Mouse (Mus musculus) midbrain, embryonic 11.5 days (tissue): ENCODE measurements around the gene Rbak. TPM values are rescaled to one million over a fixed set of nuclear protein-coding genes. Genes with fewer than 3 reads are reported as not detected.
"Not testable (repeated sequence)": the region's sequence is repeated elsewhere in the genome, so short reads cannot be mapped to it uniquely, and the experiment has no call there.

Experiments used
- ATAC-seq: fragments of 200-750 bp; cut with Nextera tagmentation; 2 replicates; pipeline ENCODE4 v1.8.0; 2017; ENCODE audit warnings: moderate TSS enrichment, moderate library complexity; ENCODE audit not compliant: low FRiP score
- DNase-seq: peaks from one replicate; pipeline ENCODE4 v3.0.0; 2015; ENCODE audit warnings: low spot score; ENCODE audit errors: missing footprints
- H3K27ac ChIP-seq: fragments of 300-500 bp; sonication (generic); 2 replicates; pipeline ENCODE4 v1.5.1; 2014; ENCODE audit warnings: low read depth, low read length
- H3K27me3 ChIP-seq: fragments of 300-500 bp; sonication (generic); 2 replicates; pipeline ENCODE4 v1.6.1; 2014; ENCODE audit warnings: mild to moderate bottlenecking, low read length, moderate library complexity, mixed read lengths; ENCODE audit not compliant: control insufficient read depth, insufficient read depth
- H3K36me3 ChIP-seq: fragments of 300-500 bp; sonication (generic); 2 replicates; pipeline ENCODE4 v1.6.1; 2014; ENCODE audit warnings: mild to moderate bottlenecking, low read length, moderate library complexity, mixed read lengths; ENCODE audit not compliant: control insufficient read depth, insufficient read depth
- H3K4me1 ChIP-seq: fragments of 300-500 bp; sonication (generic); 2 replicates; pipeline ENCODE4 v1.6.1; 2014; ENCODE audit warnings: low read length; ENCODE audit not compliant: control insufficient read depth, insufficient read depth
- H3K4me2 ChIP-seq: fragments of 300-500 bp; sonication (generic); 2 replicates; pipeline ENCODE4 v1.6.1; 2014; ENCODE audit warnings: mild to moderate bottlenecking, moderate library complexity
- H3K4me3 ChIP-seq: fragments of 300-500 bp; sonication (generic); 2 replicates; pipeline ENCODE4 v1.5.1; 2014; ENCODE audit warnings: low read depth, low read length
- H3K9ac ChIP-seq: fragments of 300-500 bp; sonication (generic); 2 replicates; pipeline ENCODE4 v1.6.1; 2014; ENCODE audit warnings: low read length
- H3K9me3 ChIP-seq: fragments of 300-500 bp; sonication (generic); 2 replicates; pipeline ENCODE4 v1.6.1; 2016; ENCODE audit warnings: low read length; ENCODE audit not compliant: control insufficient read depth
- WGBS: fragments of 180-500 bp; shearing (Covaris S2); extraction: QIAGEN DNeasy Blood & Tissue Kit; methylation state at CpG from one replicate; pipeline ENCODE4 v1.1.7; 2014; 5-methylcytosine and 5-hydroxymethylcytosine counted together
- polyA plus RNA-seq: library from polyadenylated mRNA; unstranded; fragments of >200 nt; fragmentation: Nextera tagmentation; extraction: Ambion mirVana; gene quantifications from 2 replicates; pipeline ENCODE4 v1.2.1, GENCODE M21; 2014

Rbak gene
- polyA plus RNA-seq, 1 experiment from 2014 or later: 10.8 TPM

DNA sequence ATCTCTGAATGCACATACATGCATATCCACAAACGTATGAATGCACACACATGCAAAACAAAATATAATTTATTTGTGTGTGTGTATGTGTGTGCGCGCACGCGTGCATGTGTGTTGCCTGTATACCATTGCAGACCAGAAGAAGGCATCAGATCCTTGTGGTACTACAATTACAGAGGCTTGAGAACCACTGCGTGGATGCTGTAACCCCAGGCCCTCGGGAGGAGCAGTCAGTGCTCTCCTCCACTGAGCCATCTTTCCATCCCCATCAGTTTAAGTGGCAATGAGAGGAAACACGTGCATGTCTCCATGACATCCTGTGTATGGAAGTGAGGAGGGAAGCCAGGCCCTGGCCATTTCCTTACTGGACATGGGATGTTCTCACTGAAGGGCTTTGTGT lies 12.2 kb upstream of the Rbak start:
- no peak for DNase-seq
- Histone ChIP-seq H3K4me3 (no peak overlapping the region), H3K9me3 (no peaks in the 10 kb centered on the region), H3K4me1 (no peaks in the 10 kb centered on the region), H3K36me3 (no peaks in the 10 kb centered on the region), H3K9ac (no peak overlapping the region), H3K27ac (no peak overlapping the region), H3K27me3 (no peaks in the 10 kb centered on the region), H3K4me2 (no peak overlapping the region)
- no peak for ATAC-seq
- 90% methylated on average over 8 of the region's 8 CpGs for WGBS

DNA sequence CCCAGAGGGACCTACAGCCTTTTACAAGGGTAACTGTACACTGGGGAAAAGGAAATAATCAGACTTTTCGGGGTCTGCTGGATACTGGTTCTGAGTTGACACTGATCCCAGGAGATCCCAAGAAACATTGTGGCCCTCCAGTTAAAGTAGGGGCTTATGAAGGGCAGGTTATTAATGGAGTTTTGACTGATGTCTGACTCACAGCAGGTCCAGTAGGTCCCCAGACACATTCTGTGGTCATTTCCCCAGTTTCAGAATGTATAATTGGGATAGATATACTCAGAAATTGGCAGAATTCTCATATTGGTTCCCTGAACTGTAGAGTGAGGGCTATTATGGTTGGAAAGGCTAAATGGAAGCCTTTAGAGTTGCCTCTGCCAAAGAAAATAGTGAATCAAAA lies 7.4 kb upstream of the Rbak start:
- DNase-seq, H3K9ac ChIP-seq, H3K36me3 ChIP-seq, H3K4me2 ChIP-seq, H3K27ac ChIP-seq, H3K4me1 ChIP-seq, H3K9me3 ChIP-seq, H3K27me3 ChIP-seq, H3K4me3 ChIP-seq, ATAC-seq: not testable (repeated sequence)
- no CpG with 5 or more reads among the region's 1 CpGs for WGBS

DNA sequence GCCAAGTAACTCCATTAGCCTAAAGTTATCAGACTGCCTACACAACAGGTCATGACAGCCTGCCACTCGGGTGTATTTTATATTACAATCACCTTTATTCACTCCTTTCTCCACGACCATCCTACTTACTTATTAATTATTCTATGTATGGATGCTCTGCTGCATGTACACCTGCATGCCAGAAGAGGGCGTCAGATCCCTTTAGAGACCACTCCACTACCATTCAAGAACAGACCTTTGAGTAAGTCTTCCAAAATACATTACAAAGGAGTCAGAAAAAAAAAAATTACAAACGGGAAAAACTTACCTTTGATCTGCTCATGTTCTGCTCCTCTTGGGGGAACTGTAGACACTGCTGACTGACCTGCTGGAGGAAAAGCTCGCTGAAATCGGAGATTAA lies 1.4 kb downstream of the Rbak start:
- WGBS: 39% methylated on average over 6 of the region's 6 CpGs
- no peak for ATAC-seq
- no peak overlapping the region for H3K27ac ChIP-seq
- H3K4me2 ChIP-seq: peak overlapping the region; percentile 80
- H3K27me3 ChIP-seq: no peaks in the 10 kb centered on the region
- H3K9me3 ChIP-seq: peaks cover 4% of the 10 kb centered on the region; the same call in 1 of the 2 replicates
- peak; percentile 87 for DNase-seq
- H3K9ac ChIP-seq: no peak overlapping the region
- H3K36me3 ChIP-seq: peaks cover 20% of the 10 kb centered on the region
- H3K4me1 ChIP-seq: peaks cover 10% of the 10 kb centered on the region
- H3K4me3 ChIP-seq: peak overlapping the region; percentile 68; the same call in 1 of the 2 replicates

DNA sequence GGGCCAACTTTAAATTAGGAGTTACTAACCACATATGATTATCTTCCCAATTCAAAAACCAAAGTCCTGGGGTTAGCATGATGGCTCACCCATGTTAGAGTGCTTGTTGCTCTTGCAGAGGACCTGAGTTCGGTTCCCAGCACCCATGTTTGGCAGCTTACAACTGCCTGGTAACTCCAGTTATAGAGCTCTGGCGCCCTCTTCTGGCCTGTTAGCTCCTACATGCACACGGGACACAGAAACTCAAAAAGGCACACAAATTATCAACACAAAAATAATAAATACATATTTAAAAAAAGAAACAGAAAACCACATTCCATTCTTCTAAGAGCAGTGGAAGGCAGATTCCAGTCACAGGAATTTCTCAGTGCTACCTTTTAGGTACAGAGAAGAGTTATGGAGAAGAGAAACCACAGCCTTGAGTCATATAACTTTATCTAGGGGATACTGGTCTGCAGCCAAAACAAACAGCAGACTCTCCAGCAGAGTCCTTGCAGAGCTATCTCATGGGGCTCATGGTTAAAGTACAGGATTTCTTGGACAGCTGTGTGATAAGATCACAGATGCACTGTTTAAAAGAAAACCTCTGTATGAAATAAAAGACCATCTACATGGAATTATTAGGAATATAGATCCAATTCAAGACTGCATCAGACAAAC lies 2.9 kb downstream of the Rbak start:
- H3K4me2 ChIP-seq: no peak overlapping the region
- H3K9ac ChIP-seq: no peak overlapping the region
- peaks cover 10% of the 10 kb centered on the region for H3K4me1 ChIP-seq
- no peak overlapping the region for H3K27ac ChIP-seq
- WGBS: 84% methylated on average over 3 of the region's 3 CpGs
- DNase-seq: no peak
- no peak for ATAC-seq
- peaks cover 6% of the 10 kb centered on the region; the same call in 1 of the 2 replicates for H3K9me3 ChIP-seq
- no peak overlapping the region for H3K4me3 ChIP-seq
- H3K27me3 ChIP-seq: no peaks in the 10 kb centered on the region
- H3K36me3 ChIP-seq: peaks cover 32% of the 10 kb centered on the region

DNA sequence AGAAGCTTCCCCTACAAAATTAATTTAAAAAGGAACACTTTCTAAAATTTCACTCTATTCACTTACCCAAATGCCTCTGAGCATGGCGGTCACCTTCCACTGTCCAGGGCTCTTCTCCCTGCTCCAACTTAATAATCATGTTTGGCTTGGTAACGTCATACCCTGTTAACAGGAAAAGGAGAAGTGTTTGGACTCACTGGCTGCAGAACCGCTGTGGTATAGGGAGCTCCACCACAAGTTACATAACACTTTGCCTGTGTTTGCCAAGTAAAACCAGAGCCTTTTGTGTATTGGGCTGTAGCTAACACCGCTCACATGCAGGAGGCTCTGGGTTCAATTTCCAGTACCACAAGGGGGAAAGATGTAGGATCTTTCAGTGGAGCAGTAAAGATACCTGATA lies 4.6 kb downstream of the Rbak start:
- peaks cover 10% of the 10 kb centered on the region for H3K4me1 ChIP-seq
- WGBS: over 99% methylated on average over 4 of the region's 4 CpGs
- no peak for DNase-seq
- no peak overlapping the region for H3K4me3 ChIP-seq
- no peak overlapping the region for H3K27ac ChIP-seq
- no peaks in the 10 kb centered on the region for H3K27me3 ChIP-seq
- no peak overlapping the region for H3K4me2 ChIP-seq
- ATAC-seq: no peak
- peaks cover 6% of the 10 kb centered on the region; the same call in 1 of the 2 replicates for H3K9me3 ChIP-seq
- peaks cover 39% of the 10 kb centered on the region for H3K36me3 ChIP-seq
- no peak overlapping the region for H3K9ac ChIP-seq

DNA sequence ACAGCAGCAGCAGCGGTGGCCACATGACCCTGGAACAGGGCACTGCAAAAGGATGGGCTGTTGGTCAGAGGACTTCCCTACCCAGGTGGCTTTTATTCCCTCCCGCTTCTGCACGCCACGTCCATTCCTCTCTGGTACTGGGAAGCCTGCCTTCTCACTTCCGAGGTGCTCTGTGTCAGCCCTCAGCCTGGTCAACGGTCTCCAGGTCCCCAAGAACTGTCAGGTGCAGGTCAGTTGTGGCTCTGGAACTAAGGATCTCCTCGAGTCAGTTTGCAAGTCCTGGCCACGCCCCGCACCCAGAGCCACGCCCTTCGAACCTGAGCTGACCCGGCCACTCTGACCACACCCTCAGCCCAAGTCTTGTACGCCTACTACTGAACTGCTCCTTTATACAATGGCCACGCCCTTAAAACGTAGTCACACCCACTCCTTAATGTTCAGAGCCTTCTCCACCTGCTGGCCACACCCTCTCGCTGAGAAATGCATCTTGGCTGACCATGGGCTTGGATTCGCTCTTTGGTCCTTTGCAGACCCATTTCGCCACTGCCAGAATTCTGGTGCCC lies 15.0 kb downstream of the Rbak start:
- WGBS: 16% methylated on average over 18 of the region's 18 CpGs
- no peak overlapping the region for H3K27ac ChIP-seq
- no peak overlapping the region for H3K9ac ChIP-seq
- no peaks in the 10 kb centered on the region for H3K4me1 ChIP-seq
- no peaks in the 10 kb centered on the region for H3K9me3 ChIP-seq
- DNase-seq (no peak), ATAC-seq (no peak)
- H3K4me2 ChIP-seq: no peak overlapping the region
- no peaks in the 10 kb centered on the region for H3K36me3 ChIP-seq
- H3K27me3 ChIP-seq: no peaks in the 10 kb centered on the region
- H3K4me3 ChIP-seq: no peak overlapping the region

DNA sequence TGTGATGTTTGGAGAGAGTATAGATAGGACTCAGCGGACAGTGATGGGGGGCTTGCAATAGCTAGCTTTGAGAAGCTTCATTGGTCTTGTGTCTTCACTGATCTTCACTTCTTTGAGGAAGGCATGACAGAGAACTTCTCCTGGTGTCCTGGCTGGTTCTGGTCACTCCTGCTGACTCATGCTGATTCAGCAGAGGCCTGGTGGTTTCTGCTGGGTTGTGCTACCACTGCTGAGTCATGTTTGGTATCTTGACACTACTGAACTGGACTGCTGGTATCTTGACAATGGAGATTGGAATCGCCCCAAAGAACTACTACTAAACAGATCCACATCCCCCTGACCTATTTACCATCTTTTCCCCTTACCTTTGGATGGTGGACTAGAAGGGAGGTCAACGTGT lies 25.0 kb downstream of the Rbak start:
- H3K36me3 ChIP-seq: no peaks in the 10 kb centered on the region
- peaks cover 15% of the 10 kb centered on the region for H3K27me3 ChIP-seq
- WGBS: 80% methylated on average over 3 of the region's 3 CpGs
- H3K9me3 ChIP-seq: no peaks in the 10 kb centered on the region
- H3K4me3 ChIP-seq: no peak overlapping the region
- no peaks in the 10 kb centered on the region for H3K4me1 ChIP-seq
- H3K27ac ChIP-seq: no peak overlapping the region
- DNase-seq (no peak), ATAC-seq (no peak)
- no peak overlapping the region for H3K9ac ChIP-seq
- H3K4me2 ChIP-seq: no peak overlapping the region

DNA sequence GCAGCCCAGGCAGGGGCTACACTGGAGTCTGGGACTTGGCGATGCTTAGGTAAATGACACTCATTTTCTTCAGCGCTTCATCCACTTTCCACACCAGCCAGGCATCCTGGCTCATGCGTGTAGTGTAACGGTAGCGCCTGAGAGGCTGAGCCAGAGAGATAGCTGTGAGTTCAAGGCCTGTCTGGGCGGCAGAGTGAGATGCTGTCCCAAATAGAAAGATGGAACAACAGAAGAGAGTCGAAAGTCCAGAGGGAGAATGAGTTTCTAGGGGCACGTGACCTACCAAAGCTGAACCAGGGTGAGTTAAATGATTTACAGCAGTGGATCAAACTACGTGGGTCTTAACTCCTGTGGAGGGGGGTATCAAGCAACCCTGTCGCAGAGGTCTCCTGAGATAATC lies 26.8 kb downstream of the Rbak start:
- H3K27me3 ChIP-seq: peaks cover 15% of the 10 kb centered on the region
- no peak overlapping the region for H3K4me3 ChIP-seq
- no peak for ATAC-seq
- H3K27ac ChIP-seq: no peak overlapping the region
- no peaks in the 10 kb centered on the region; the same call in 1 of the 2 replicates for H3K9me3 ChIP-seq
- no peak for DNase-seq
- no peak overlapping the region for H3K9ac ChIP-seq
- 90% methylated on average over 10 of the region's 10 CpGs for WGBS
- no peak overlapping the region for H3K4me2 ChIP-seq
- H3K4me1 ChIP-seq: no peaks in the 10 kb centered on the region
- H3K36me3 ChIP-seq: no peaks in the 10 kb centered on the region

DNA sequence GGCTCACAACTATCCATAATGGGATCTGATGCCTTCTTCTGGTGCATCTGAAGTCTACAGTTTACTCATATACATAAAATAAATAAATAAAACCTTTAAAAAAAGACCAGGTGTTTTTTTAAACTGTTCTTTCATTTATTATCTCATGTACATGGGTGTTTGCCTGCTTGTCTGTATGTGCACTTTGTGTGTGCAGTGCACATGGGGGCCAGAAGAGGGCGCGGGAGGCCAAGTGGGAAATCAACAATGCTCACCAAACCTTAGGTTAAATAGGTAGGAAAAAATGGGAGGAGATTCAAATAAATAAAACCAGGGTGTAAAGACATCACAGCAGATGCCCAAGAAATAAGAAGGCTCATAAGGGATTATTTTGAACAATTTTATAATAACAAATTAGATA lies 30.5 kb downstream of the Rbak start:
- Histone ChIP-seq H3K4me1 (no peaks in the 10 kb centered on the region), H3K36me3 (no peaks in the 10 kb centered on the region), H3K4me2 (no peak overlapping the region), H3K9me3 (no peaks in the 10 kb centered on the region; the same call in 1 of the 2 replicates), H3K27ac (no peak overlapping the region), H3K4me3 (no peak overlapping the region), H3K9ac (no peak overlapping the region), H3K27me3 (no peaks in the 10 kb centered on the region)
- DNase-seq (no peak), ATAC-seq (no peak)
- WGBS: 88% methylated on average over 2 of the region's 2 CpGs
